In genomic region chr13:100775252-100776055, GRCm38 (mm10) we compare ENCODE assay signal across 7 mouse cellular contexts. TPM values are rescaled to one million over a fixed set of nuclear protein-coding genes. Genes with fewer than 3 reads are reported as not detected.
DNase-seq lines count a peak whose midpoint lies in the region; ATAC-seq lines count a peak whose summit lies in the region.

Gene Cenph, minus strand, starts transcription at chr13:100775899.

- peak within 1 kb of the TSS; percentile 90 for H3K27ac ChIP-seq in limb, embryonic 10.5 days
- peak within 1 kb of the TSS; percentile 62 for H3K27ac ChIP-seq in midbrain, embryonic 13.5 days

- peak; percentile 79 for DNase-seq in adrenal gland, adult 8-10 months
- DNase-seq in embryo, embryonic 9.5 days (ENCODE audit: extremely low spot score), result peak; percentile 84
- peak; percentile 74 for DNase-seq in kidney, adult 11 months
- DNase-seq in limb, embryonic 10.5 days (ENCODE audit: low spot score), result peak; percentile 93
- DNase-seq in spleen, adult 12 weeks (ENCODE audit: low spot score), result peak; percentile 78

- no peaks in the 10 kb centered on the region for H3K9me3 ChIP-seq in limb, embryonic 10.5 days (replicated peaks)
- H3K9me3 ChIP-seq in midbrain, embryonic 13.5 days, result no peaks in the 10 kb centered on the region

- peak; percentile 99 for ATAC-seq in granulocyte monocyte progenitor cell, adult 5-6 weeks (replicated peaks; ENCODE audit: poor library complexity, severe bottlenecking)
- ATAC-seq in midbrain, embryonic 13.5 days, result peak; percentile 97

- no peaks in the 10 kb centered on the region for H3K27me3 ChIP-seq in limb, embryonic 10.5 days (ENCODE audit: low read depth, poor library complexity, severe bottlenecking)
- no peaks in the 10 kb centered on the region for H3K27me3 ChIP-seq in midbrain, embryonic 13.5 days

- H3K4me3 ChIP-seq in limb, embryonic 10.5 days, result peak within 1 kb of the TSS; percentile 87
- peak within 1 kb of the TSS; percentile 82 for H3K4me3 ChIP-seq in midbrain, embryonic 13.5 days (replicated peaks)

- peak within 1 kb of the TSS; percentile 74 for H3K9ac ChIP-seq in midbrain, embryonic 13.5 days (replicated peaks)

- peaks cover 71% of the 10 kb centered on the region for H3K36me3 ChIP-seq in limb, embryonic 10.5 days
- H3K36me3 ChIP-seq in midbrain, embryonic 13.5 days, result peaks cover 8% of the 10 kb centered on the region; the same call in 1 of the 2 replicates

- H3K4me1 ChIP-seq in limb, embryonic 10.5 days, result peaks cover 10% of the 10 kb centered on the region
- H3K4me1 ChIP-seq in midbrain, embryonic 13.5 days (replicated peaks), result peaks cover 19% of the 10 kb centered on the region

- peak within 1 kb of the TSS; percentile 98 for H3K4me2 ChIP-seq in midbrain, embryonic 13.5 days (replicated peaks)

- under 1% methylated on average over 46 of the region's 46 CpGs for WGBS in limb, embryonic 10.5 days
- WGBS in midbrain, embryonic 13.5 days, result under 1% methylated on average over 46 of the region's 46 CpGs

RNA-seq across cellular contexts. Expression of gene Cenph, which starts in this region (rescaled TPM):
- under 1 TPM in 3 of 4 experiments, not detected in 1; 0.38 to 0.66 (median 0.55) TPM for total RNA-seq in adrenal gland, adult 8-10 months (2022)
- 37.1 and 51.9 TPM in 2 replicates for total RNA-seq in granulocyte monocyte progenitor cell, adult 5-6 weeks (2014; fragmentation: Nextera tagmentation)
- 56.6 and 69.5 TPM in 2 replicates for total RNA-seq in granulocyte monocyte progenitor cell, adult 5-6 weeks (2017)
- polyA plus RNA-seq in limb, embryonic 10.5 days (2016; fragmentation: Nextera tagmentation; extraction: Ambion mirVana), result 72.3 and 77.8 TPM in 2 replicates
- 14.5 and 16.2 TPM in 2 replicates for polyA plus RNA-seq in midbrain, embryonic 13.5 days (2015; fragmentation: Nextera tagmentation; extraction: Ambion mirVana)

Comparison
In these comparisons a context has a peak if more than half of its experiments do, and no peak if none do; other contexts are left out.
1. Peak in every context shown above with its lines: DNase-seq, ATAC-seq, H3K4me3 ChIP-seq and H3K27ac ChIP-seq.
2. RNA of gene Cenph (total RNA-seq): 37.1 to 69.5 TPM in granulocyte monocyte progenitor cell, adult 5-6 weeks; 0.38 to 0.66 TPM in adrenal gland, adult 8-10 months; every median in the first group is over 10 times any median in the second.
3. Peak in DNase-seq in adrenal gland, adult 8-10 months; RNA of the gene not detected or under 1 TPM.